Mouse (Mus musculus) layer of hippocampus, adult 18-20 months (tissue): Measurements from ENCODE around the gene Olfr1185-ps1. TPM values are rescaled to one million over a fixed set of nuclear protein-coding genes. Genes with fewer than 3 reads are reported as not detected.
"Not testable (repeated sequence)": the region's sequence is repeated elsewhere in the genome, so short reads cannot be mapped to it uniquely, and the experiment has no call there.

ENCODE experiments used
- DNase-seq, 2 experiments: peaks; one replicate each; pipeline ENCODE4 v3.0.0; 2022; ENCODE audit warnings: low spot score in 2 of 2
- long read RNA-seq: library from polyadenylated mRNA; stranded (forward); transcript quantifications from one replicate; pipeline ENCODE4 v2.0.0, GENCODE M21; 2021
- total RNA-seq, 2 experiments: library from RNA; stranded (reverse); gene quantifications; 2 replicates each; pipeline ENCODE4 v1.2.3; 2021

Gene Olfr1185-ps1
- not detected for total RNA-seq
- long read RNA-seq = 0 reads

DNA sequence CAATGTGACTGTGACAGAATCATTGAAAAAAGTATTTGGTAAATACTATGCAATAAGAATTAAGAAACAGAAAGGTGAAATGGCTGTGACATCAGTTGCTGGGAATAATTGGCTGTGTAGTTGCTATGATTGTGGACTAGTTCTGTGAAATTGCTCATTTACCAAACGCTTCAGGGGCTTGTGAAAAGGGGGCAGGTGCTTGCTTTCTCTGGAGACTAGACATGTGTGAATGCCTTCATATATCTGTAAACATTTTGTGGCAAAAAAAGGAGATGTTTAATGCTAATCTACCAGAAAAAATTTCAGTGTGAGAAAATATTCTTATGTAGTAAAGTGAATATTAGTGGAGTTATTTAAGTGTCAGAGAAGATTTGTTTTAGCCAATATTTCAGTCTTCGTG, at the start of gene Olfr1185-ps1:
Olfr1185-ps1 (plus strand) TSS at position 301 of the 400 bp plus-strand sequence.
- no peak for DNase-seq

DNA sequence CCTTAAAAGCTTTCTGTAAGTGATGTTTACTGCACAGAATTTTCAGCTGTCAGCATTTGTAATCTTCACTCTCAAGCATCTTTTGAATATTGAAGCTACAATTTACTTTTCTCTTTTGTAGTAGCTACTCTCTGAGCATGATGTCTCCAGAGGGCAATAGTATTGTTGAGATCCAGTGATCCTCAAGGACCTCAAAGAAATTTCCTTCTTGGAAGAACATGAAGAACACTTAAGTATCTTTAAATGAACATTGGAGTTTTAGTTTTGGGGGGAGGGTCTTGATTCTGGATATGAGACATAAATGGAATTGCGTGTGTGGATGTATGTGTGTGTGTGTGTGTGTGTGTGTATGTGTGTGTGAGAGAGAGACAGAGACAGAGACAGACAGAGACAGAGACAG, 44.1 kb upstream of the Olfr1185-ps1 start, which contains the start of gene Gm13757:
Gm13757 (minus strand) TSS at position 101 of the 400 bp plus-strand sequence.
- DNase-seq = no peak

DNA sequence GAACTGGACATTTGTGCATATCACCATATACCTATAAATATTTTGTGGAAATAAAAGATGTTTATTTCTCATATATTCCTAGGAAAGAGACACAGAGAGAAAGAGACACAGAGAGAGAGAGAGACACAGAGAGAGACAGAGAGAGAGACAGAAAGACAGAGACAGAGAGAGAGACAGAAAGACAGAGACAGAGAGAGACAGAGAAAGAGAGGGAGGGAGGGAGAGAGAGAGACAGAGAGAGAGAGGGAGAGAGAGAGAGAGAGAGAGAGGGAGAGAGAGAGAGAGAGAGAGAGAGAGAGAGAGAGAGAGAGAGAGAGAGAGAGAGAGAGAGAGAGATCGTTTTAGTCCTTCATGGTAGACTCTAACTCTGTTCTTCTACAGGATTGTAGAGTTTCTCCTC, 38.6 kb upstream of the Olfr1185-ps1 start, which contains the start of gene Olfr1183:
Olfr1183 (plus strand) TSS at position 301 of the 400 bp plus-strand sequence.
- not testable (repeated sequence) for DNase-seq

DNA sequence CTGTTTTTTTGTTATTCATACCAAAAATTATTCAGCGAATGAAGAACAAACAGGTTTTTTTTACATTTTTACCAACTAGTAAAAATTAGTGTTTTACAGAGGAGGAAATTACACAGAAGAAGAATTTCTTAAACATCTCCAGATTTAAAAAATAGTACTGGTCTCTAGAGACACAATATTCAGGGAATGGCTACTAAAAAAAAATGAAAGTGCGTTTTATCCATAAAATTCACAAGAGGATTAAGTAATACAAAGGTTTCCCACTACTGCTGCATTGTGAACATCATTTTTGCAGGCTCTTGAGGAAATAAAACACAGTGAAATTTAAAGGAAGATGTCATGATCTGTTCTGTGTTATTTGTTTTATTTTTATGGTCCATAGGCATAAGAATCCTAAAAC, 9.8 kb upstream of the Olfr1185-ps1 start, which contains the start of gene Olfr1184:
Olfr1184 (plus strand) TSS at position 301 of the 400 bp plus-strand sequence.
- no peak for DNase-seq

DNA sequence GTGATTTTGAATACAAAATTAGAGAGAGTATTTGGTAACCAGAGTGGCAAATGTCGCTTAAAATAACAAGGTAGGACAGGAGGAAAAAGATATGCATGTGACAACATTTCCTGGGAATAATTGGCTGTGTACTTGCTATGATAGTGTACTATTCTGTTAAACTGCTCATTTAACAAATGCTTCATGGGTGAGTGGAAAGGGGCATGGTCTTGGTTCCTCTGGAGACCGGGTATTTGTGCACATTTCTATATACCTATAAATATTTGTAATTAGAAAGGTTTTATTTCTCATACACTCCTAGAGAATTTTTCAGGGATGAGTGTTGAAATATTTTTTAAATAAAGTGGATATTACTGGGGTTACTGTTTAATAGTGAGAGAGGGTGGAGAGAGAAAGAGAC, 25.1 kb downstream of the Olfr1185-ps1 start, which contains the start of gene Olfr1186:
Olfr1186 (plus strand) TSS at position 301 of the 400 bp plus-strand sequence.
- no peak for DNase-seq

DNA sequence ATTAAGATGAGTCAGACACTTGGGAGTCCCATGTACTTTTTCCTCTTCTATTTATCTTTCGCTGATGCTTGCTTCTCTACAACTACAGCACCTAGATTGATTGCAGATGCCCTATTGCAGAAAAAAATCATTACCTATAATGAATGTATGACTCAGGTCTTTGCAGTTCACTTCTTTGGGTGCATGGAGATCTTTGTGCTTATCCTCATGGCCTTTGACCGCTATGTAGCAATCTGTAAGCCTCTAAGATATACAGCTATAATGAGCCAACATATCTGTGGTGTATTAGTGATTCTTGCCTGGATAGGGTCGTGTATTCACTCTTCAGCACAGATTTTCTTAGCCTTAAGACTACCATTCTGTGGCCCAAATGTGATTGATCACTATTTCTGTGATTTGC, 32.6 kb downstream of the Olfr1185-ps1 start:
- no peak for DNase-seq

Other genes starting within 250 kb of the Olfr1185-ps1 start
- not detected for gene Olfr1173, start 213.4 kb upstream of the Olfr1185-ps1 start, total RNA-seq
- gene Olfr1174-ps, start 178.2 kb upstream of the Olfr1185-ps1 start, total RNA-seq = not detected
- gene Olfr1175-ps, start 166.1 kb upstream of the Olfr1185-ps1 start, total RNA-seq = not detected
- not detected for gene Olfr1176, start 156.6 kb upstream of the Olfr1185-ps1 start, total RNA-seq
- gene Olfr1177-ps, start 146.8 kb upstream of the Olfr1185-ps1 start, total RNA-seq = not detected
- gene Olfr1178, start 106.3 kb upstream of the Olfr1185-ps1 start, total RNA-seq = not detected
- gene Olfr1179, start 86.9 kb upstream of the Olfr1185-ps1 start, total RNA-seq = not detected
- not detected for gene Olfr1180, start 74.2 kb upstream of the Olfr1185-ps1 start, total RNA-seq
- not detected for gene Olfr1181, start 67.1 kb upstream of the Olfr1185-ps1 start, total RNA-seq
- not detected for gene Gm13757, start 44.2 kb upstream of the Olfr1185-ps1 start, total RNA-seq
- gene Olfr1183, start 38.5 kb upstream of the Olfr1185-ps1 start, total RNA-seq = not detected
- gene Olfr1184, start 9.7 kb upstream of the Olfr1185-ps1 start, total RNA-seq = not detected
- gene Olfr1186, start 25.2 kb downstream of the Olfr1185-ps1 start, total RNA-seq = not detected
- not detected for gene Olfr1188, start 63.6 kb downstream of the Olfr1185-ps1 start, total RNA-seq
- not detected for gene Olfr1189, start 93.1 kb downstream of the Olfr1185-ps1 start, total RNA-seq
- gene Olfr1191-ps1, start 147.2 kb downstream of the Olfr1185-ps1 start, total RNA-seq = not detected
- not detected for gene Olfr1192-ps1, start 155.2 kb downstream of the Olfr1185-ps1 start, total RNA-seq
- gene Olfr1193, start 182.3 kb downstream of the Olfr1185-ps1 start, total RNA-seq = not detected
- gene Olfr1195, start 195.9 kb downstream of the Olfr1185-ps1 start, total RNA-seq = not detected
- gene Olfr1196, start 211.3 kb downstream of the Olfr1185-ps1 start, total RNA-seq = not detected
- gene Olfr1197, start 239.0 kb downstream of the Olfr1185-ps1 start, total RNA-seq = not detected